Mouse (Mus musculus) liver, embryonic 16.5 days (tissue): ENCODE measurements around the gene Gm9964. TPM values are rescaled to one million over a fixed set of nuclear protein-coding genes. Genes with fewer than 3 reads are reported as not detected.
"Not testable (repeated sequence)": the region's sequence is repeated elsewhere in the genome, so short reads cannot be mapped to it uniquely, and the experiment has no call there.

Source experiments
- ATAC-seq: fragments of 200-750 bp; cut with Nextera tagmentation; 2 replicates; pipeline ENCODE4 v1.8.0; 2017; ENCODE audit warnings: low read depth, mild to moderate bottlenecking, moderate number of reproducible peaks, moderate library complexity
- H3K27ac ChIP-seq: fragments of 300-500 bp; sonication (generic); 2 replicates; pipeline ENCODE4 v1.5.1; 2014; ENCODE audit warnings: mild to moderate bottlenecking, low read length
- H3K27me3 ChIP-seq: fragments of 300-500 bp; sonication (generic); 2 replicates; pipeline ENCODE4 v1.6.1; 2014; ENCODE audit warnings: low read depth, low read length, mixed read lengths; ENCODE audit not compliant: control insufficient read depth, insufficient read depth
- H3K36me3 ChIP-seq: fragments of 300-500 bp; sonication (generic); 2 replicates; pipeline ENCODE4 v1.6.1; 2014; ENCODE audit warnings: mild to moderate bottlenecking; ENCODE audit not compliant: control insufficient read depth, insufficient read depth
- H3K4me1 ChIP-seq: fragments of 300-500 bp; sonication (generic); 2 replicates; pipeline ENCODE4 v1.6.1; 2014; ENCODE audit warnings: low read depth, low read length, mixed read lengths; ENCODE audit not compliant: control insufficient read depth
- H3K4me2 ChIP-seq: fragments of 300-500 bp; sonication (generic); 2 replicates; pipeline ENCODE4 v1.6.1; 2014; ENCODE audit warnings: low read depth, low read length, mixed read lengths
- H3K4me3 ChIP-seq: fragments of 300-500 bp; sonication (generic); 2 replicates; pipeline ENCODE4 v1.5.1; 2014; ENCODE audit warnings: low read depth, mild to moderate bottlenecking, low read length
- H3K9ac ChIP-seq: fragments of 300-500 bp; sonication (generic); 2 replicates; pipeline ENCODE4 v1.6.1; 2014; ENCODE audit warnings: low read depth, low read length
- H3K9me3 ChIP-seq: fragments of 300-500 bp; sonication (generic); replicated peaks from 2 replicates; pipeline ENCODE4 v1.6.1; 2016; ENCODE audit warnings: low read length; ENCODE audit not compliant: control insufficient read depth
- WGBS: fragments of 180-500 bp; shearing (Covaris S2); extraction: QIAGEN DNeasy Blood & Tissue Kit; methylation state at CpG from one replicate; pipeline ENCODE4 v1.1.7; 2014; ENCODE audit not compliant: insufficient replicate concordance; 5-methylcytosine and 5-hydroxymethylcytosine counted together
- polyA plus RNA-seq: library from polyadenylated mRNA; unstranded; fragments of >200 nt; fragmentation: Nextera tagmentation; extraction: Ambion mirVana; gene quantifications from 2 replicates; pipeline ENCODE4 v1.2.1, GENCODE M21; 2015

The Gm9964 gene
- polyA plus RNA-seq, 1 experiment from 2014 or later = not detected

DNA sequence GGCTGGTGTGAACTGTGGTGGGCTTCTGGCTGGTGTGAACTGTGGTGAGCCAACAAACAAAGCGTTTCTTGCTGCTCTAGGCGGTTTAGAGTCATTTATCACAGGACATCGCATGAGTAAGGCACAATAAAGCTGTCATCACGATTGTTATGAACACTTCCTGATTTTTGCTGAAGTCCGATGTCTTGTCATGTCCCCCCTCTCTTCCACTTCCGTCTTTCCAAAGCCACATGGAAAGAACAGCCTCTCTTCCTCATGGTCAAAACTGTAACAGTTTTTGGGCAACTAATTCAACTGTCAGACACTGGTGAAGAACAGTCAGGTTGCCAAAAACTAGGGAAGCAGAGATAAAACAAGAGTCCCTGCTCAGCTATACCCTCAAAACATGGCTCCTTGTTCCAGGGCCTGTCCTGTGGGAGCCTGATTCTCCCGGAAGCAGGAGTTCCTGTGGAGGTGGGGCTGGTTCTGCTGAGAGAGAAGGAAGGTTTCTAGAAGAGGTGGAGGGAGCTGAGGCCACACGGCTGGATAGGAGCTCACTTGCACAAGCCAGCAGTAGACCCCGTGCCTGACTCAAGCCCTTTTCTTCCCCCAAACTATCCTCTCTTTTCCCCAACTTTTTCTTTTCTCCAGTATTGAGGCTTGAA, 9.1 kb upstream of the Gm9964 start:
- Histone ChIP-seq H3K9ac (no peak overlapping the region), H3K27ac (peak overlapping the region; percentile 60), H3K4me1 (no peaks in the 10 kb centered on the region; the same call in none of the 2 replicates), H3K36me3 (no peaks in the 10 kb centered on the region), H3K4me3 (no peak overlapping the region), H3K9me3 (no peaks in the 10 kb centered on the region), H3K27me3 (no peaks in the 10 kb centered on the region), H3K4me2 (0 out of 2 replicates have a peak overlapping the region, but pooled peaks have one; percentile 4)
- WGBS = 19% methylated on average over 9 of the region's 9 CpGs
- no peak for ATAC-seq

DNA sequence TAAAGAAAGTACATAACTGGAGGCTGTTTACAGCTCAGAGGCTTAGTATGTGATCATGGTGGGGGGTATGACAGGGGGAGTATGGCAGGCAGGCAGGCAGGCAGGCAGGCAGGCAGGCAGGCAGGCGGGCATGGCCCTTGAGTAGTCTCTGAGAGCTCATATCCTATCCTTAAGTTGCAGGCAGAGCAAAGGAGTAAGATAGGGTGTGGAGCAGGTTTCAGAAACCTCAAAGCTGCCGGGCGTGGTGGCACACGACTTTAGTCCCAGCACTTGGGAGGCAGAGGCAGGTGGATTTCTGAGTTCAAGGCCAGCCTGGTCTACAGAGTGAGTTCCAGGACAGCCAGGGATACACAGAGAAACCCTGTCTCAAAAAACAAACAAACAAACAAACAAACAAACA, 7.5 kb upstream of the Gm9964 start:
- H3K36me3 ChIP-seq, H3K27me3 ChIP-seq, H3K9ac ChIP-seq, H3K4me3 ChIP-seq, H3K4me1 ChIP-seq, H3K27ac ChIP-seq, ATAC-seq, H3K4me2 ChIP-seq, H3K9me3 ChIP-seq: not testable (repeated sequence)
- WGBS = 33% methylated on average over 4 of the region's 4 CpGs

DNA sequence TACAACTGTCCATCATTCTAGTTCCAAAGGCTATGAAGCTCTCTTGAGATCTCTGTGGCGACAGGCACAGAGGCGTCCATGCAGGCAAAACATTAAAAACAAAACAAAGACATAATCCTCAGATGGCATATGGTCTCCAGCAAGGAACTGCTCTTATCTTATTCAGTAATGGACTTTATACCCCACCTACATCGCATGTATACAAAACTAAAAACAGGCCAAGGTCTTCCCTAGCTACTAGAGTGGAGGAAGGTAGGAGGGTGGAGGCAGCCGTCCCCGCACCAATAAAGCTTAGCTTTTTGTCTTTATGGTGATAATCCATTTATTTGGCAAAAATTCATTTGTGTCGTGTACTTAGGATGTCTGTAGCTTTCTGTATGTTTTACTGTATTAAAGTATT, 6.4 kb upstream of the Gm9964 start:
- Histone ChIP-seq H3K9me3 (no peaks in the 10 kb centered on the region), H3K27me3 (no peaks in the 10 kb centered on the region), H3K27ac (no peak overlapping the region), H3K4me2 (no peak overlapping the region), H3K4me1 (no peaks in the 10 kb centered on the region; the same call in none of the 2 replicates), H3K4me3 (no peak overlapping the region), H3K9ac (no peak overlapping the region), H3K36me3 (no peaks in the 10 kb centered on the region)
- WGBS = 66% methylated on average over 6 of the region's 6 CpGs
- no peak for ATAC-seq

DNA sequence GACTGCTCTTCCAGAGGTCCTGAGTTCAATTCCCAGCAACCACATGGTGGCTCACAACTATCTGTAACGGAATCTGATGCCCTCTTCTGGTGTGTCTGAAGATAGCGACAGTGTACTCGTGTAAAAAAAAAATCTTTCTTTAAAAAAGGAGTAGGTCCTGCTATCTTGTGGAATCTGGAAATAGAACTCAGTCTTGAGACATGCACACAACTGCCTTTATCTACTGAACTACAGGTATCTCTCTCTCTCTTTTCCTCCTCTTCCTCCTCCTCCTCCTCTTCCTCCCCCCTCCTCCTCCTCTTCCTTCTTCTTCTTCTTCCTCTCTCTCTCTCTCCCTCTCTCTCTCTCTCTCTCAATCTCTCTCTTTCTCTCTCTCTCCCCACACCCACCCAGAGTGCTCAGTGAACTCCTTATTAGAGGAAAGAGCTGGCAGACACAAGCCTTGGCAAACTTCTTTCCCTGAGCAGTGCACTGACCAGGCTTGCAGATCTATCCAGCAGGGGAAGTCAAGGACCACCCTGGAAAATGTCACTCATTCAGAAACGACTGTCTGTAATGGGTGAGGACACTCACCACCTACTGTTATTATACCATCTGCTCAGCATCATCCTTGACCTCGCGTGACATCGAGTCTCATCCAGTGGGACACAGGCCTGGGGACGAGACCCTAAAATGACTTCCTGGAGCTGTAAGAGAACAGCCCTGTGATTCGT, 3.2 kb upstream of the Gm9964 start:
- no peaks in the 10 kb centered on the region for H3K27me3 ChIP-seq
- no peaks in the 10 kb centered on the region for H3K36me3 ChIP-seq
- no peak for ATAC-seq
- H3K27ac ChIP-seq = no peak overlapping the region
- H3K9me3 ChIP-seq = no peaks in the 10 kb centered on the region
- WGBS = 63% methylated on average over 9 of the region's 9 CpGs
- no peaks in the 10 kb centered on the region for H3K4me1 ChIP-seq
- H3K4me2 ChIP-seq = no peak overlapping the region
- no peak overlapping the region for H3K9ac ChIP-seq
- H3K4me3 ChIP-seq = no peak overlapping the region

DNA sequence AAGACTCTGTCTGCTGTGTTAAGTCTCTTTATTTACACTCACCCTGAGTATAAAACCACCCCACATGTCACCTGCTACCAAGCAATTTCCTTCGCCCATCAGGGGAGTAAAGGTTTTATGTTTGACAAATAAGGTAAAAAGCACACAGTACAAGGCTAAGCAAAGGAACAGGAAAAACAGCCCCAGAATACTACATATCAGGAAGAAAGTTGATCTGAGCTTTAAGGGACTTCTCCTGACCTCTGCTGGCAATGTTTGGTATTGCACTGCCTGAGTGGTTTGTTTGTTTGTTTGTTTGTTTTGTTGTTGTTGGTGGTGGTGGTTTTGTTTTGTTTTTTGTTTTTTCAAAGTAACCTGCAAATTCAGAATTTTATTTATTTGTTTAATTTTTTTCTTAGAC, 539 bp downstream of the Gm9964 start:
- no peaks in the 10 kb centered on the region for H3K4me1 ChIP-seq
- no peaks in the 10 kb centered on the region for H3K9me3 ChIP-seq
- no peak overlapping the region for H3K9ac ChIP-seq
- WGBS = 24% methylated on average over 1 of the region's 1 CpGs
- H3K27ac ChIP-seq = no peak overlapping the region
- no peaks in the 10 kb centered on the region for H3K27me3 ChIP-seq
- no peaks in the 10 kb centered on the region for H3K36me3 ChIP-seq
- no peak overlapping the region for H3K4me3 ChIP-seq
- H3K4me2 ChIP-seq = no peak overlapping the region
- no peak for ATAC-seq

DNA sequence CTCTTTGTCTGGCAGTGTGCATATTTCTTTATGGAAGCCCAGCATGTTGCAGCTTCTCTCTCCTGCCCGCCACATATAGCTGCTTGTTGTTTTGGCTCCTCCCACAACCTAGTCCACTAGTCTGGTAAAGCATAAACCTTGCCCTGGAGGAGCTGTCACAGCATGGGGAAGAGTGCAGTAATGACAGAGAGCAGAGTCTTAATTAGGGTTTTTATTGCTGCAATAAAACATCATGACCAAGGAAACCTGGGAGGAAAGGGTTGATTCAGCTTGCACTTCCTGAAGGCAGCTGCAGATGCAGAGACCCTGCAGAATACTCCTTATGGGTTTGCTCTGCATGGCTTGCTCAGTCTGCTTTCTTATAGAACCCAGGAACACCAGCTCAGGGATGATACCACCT, 2.7 kb downstream of the Gm9964 start:
- no peaks in the 10 kb centered on the region for H3K9me3 ChIP-seq
- H3K4me3 ChIP-seq = no peak overlapping the region
- no peak overlapping the region for H3K9ac ChIP-seq
- H3K27me3 ChIP-seq = no peaks in the 10 kb centered on the region
- H3K4me1 ChIP-seq = peaks cover 4% of the 10 kb centered on the region; the same call in 1 of the 2 replicates
- ATAC-seq = no peak
- H3K4me2 ChIP-seq = no peak overlapping the region
- H3K36me3 ChIP-seq = no peaks in the 10 kb centered on the region
- 21% methylated on average over 1 of the region's 1 CpGs for WGBS
- H3K27ac ChIP-seq = no peak overlapping the region

DNA sequence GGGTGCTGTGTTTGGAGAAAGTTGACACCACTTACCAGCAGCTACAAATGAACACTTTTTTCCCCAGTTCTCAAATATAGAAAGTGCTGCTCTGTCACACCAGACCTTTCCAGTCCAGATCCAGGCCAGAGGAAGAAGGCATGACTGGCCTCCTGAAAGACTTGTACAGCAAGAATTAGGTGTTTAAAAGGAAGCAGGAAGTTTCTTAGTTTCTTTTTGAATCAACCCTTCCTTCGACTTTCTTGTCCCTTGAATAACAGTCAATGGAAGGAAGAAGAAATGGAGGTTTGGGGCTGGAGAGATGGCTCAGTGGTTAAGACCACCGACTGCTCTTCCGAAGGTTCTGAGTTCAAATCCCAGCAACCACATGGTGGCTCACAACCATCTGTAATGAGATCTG, 3.7 kb downstream of the Gm9964 start:
- Histone ChIP-seq H3K9me3 (no peaks in the 10 kb centered on the region), H3K4me1 (peaks cover 4% of the 10 kb centered on the region; the same call in 1 of the 2 replicates), H3K36me3 (no peaks in the 10 kb centered on the region), H3K9ac (no peak overlapping the region), H3K27ac (no peak overlapping the region), H3K4me2 (no peak overlapping the region), H3K27me3 (no peaks in the 10 kb centered on the region), H3K4me3 (no peak overlapping the region)
- WGBS = 63% methylated on average over 3 of the region's 3 CpGs
- no peak for ATAC-seq

DNA sequence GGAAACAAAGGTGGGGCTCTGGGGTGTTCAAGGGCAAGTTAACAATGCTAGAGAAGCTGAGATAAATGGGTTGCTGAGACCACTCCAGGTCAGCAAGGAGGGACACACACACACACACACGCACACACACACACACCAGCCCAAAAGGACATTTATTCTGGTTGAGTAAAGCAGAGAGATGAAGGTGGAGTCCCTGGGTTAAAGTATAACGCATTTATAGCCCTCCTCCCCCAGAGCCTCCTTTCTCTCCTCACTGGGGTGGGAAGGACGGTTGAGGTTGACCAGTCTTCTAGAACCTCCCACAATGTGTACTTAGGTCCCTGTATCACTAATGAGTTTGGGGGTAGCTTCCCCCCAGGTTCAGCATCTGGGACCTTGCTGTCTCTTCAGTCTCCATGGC, 4.6 kb downstream of the Gm9964 start:
- ATAC-seq = no peak
- Histone ChIP-seq H3K36me3 (no peaks in the 10 kb centered on the region), H3K4me1 (peaks cover 7% of the 10 kb centered on the region), H3K4me2 (no peak overlapping the region), H3K27me3 (no peaks in the 10 kb centered on the region), H3K27ac (no peak overlapping the region), H3K4me3 (no peak overlapping the region), H3K9me3 (no peaks in the 10 kb centered on the region), H3K9ac (no peak overlapping the region)
- 60% methylated on average over 3 of the region's 3 CpGs for WGBS

DNA sequence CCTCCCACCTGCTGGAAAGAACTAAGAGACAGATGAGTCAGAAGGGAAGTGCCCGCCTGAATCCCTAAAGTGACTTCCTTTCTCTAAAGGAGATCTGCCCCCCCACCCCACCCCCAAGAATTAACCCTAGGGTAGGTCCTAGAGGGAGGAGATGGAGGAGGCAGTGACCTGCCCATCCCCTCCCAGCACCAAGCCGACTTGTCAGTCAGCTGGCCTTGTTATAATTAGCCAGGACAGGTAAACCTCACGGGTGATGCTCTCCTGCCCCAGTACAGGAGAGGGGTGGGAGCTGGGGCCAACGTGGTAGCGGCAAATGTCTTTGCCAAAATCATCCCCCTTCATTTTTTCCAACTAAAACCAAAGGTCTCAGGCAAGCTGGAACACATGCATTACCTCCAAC, 5.1 kb downstream of the Gm9964 start:
- Histone ChIP-seq H3K4me2 (no peak overlapping the region), H3K4me1 (peaks cover 10% of the 10 kb centered on the region), H3K4me3 (no peak overlapping the region), H3K36me3 (no peaks in the 10 kb centered on the region), H3K27ac (no peak overlapping the region), H3K9ac (no peak overlapping the region), H3K9me3 (no peaks in the 10 kb centered on the region), H3K27me3 (no peaks in the 10 kb centered on the region)
- WGBS = 42% methylated on average over 5 of the region's 5 CpGs
- ATAC-seq = no peak
